Mouse (Mus musculus): ENCODE results near the gene Abcb4.

DNA sequence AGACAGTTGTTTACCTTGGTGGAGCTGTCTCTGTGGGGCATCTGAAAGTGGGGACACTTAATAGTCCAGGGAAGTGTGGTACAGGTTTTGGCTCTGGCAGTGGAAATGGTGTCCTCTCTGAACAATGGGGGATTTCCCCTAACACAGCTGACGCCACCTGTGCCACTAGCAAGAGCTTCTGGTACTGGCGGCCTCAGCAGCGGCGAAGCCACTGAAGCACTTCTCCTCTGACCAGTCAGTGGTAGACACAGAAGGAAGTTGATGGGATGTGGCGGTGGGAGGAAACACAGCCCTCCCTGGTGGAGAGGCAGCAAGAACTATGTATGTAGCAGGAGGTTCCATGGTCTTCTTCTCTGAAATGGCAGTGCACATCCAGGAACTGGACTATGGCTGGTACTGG, 71.0 kb downstream of the Abcb4 start:
- no peak for TF ChIP-seq TCF12 (IDR thresholded peaks at IDR 0.05; ENCODE audit: insufficient read depth, poor library complexity, severe bottlenecking)
- TF ChIP-seq POLR2A (IDR thresholded peaks at IDR 0.05; ENCODE audit: insufficient read length, low read depth) = no peak
- no peak for TF ChIP-seq MYOG (IDR thresholded peaks at IDR 0.05; ENCODE audit: control insufficient read depth in 1 of 3, insufficient read depth in 1 of 3, insufficient read length in 2 of 3, low read depth in 2 of 3)
- TF ChIP-seq MAX (IDR thresholded peaks at IDR 0.05; ENCODE audit: low read depth) = no peak
- TF ChIP-seq POLR2AphosphoS2 (IDR thresholded peaks at IDR 0.05; ENCODE audit: insufficient read length, low read depth) = no peak
- no peak for TF ChIP-seq SRF (IDR thresholded peaks at IDR 0.05; ENCODE audit: control insufficient read depth, insufficient read length, low read depth)
- TF ChIP-seq USF1 (IDR thresholded peaks at IDR 0.05; ENCODE audit: low read depth) = no peak
- TF ChIP-seq E2F4 (IDR thresholded peaks at IDR 0.05; ENCODE audit: insufficient read depth) = no peak
- no peak for TF ChIP-seq CEBPB (IDR thresholded peaks at IDR 0.05; ENCODE audit: insufficient read depth, poor library complexity, severe bottlenecking)
- no peak for TF ChIP-seq MYOD1 (IDR thresholded peaks at IDR 0.05; ENCODE audit: control insufficient read depth in 1 of 3, insufficient read length in 2 of 3, low read depth in 2 of 3)

Data from myocyte (in vitro differentiated cells).